Mouse (Mus musculus) liver, embryonic 11.5 days (tissue): ENCODE measurements at regions not wholly inside any gene's neighbourhood (a gene's known extent, or its start where the extent isn't known, plus 50 kb on each side); places are given as distances from the start of the nearest gene placed in this dataset.

Experiments
- ATAC-seq: fragments of 200-750 bp; cut with Nextera tagmentation; replicated peaks from 2 replicates; pipeline ENCODE4 v1.8.0; 2017; ENCODE audit warnings: moderate number of reproducible peaks, mild to moderate bottlenecking, moderate TSS enrichment, moderate library complexity; ENCODE audit not compliant: low FRiP score
- DNase-seq: peaks from one replicate; pipeline ENCODE4 v3.0.0-alpha.2; 2017; ENCODE audit warnings: low spot score
- H3K27ac ChIP-seq: fragments of 300-500 bp; sonication (generic); 2 replicates; pipeline ENCODE4 v1.5.1; 2014; ENCODE audit warnings: mild to moderate bottlenecking, low read depth, low read length, control low read depth
- H3K27me3 ChIP-seq: fragments of 300-500 bp; sonication (generic); replicated peaks from 2 replicates; pipeline ENCODE4 v1.6.1; 2014; ENCODE audit warnings: low read length, mixed read lengths; ENCODE audit not compliant: control insufficient read depth, insufficient read depth
- H3K36me3 ChIP-seq: fragments of 300-500 bp; sonication (generic); 2 replicates; pipeline ENCODE4 v1.6.1; 2014; ENCODE audit warnings: mild to moderate bottlenecking, low read length, moderate library complexity, mixed read lengths; ENCODE audit not compliant: control insufficient read depth, insufficient read depth
- H3K4me1 ChIP-seq: fragments of 300-500 bp; sonication (generic); replicated peaks from 2 replicates; pipeline ENCODE4 v1.6.1; 2014; ENCODE audit warnings: low read length, mixed read lengths; ENCODE audit not compliant: control insufficient read depth, insufficient read depth
- H3K4me2 ChIP-seq: fragments of 300-500 bp; sonication (generic); 2 replicates; pipeline ENCODE4 v1.6.1; 2014; ENCODE audit warnings: mild to moderate bottlenecking, control low read depth, moderate library complexity
- H3K4me3 ChIP-seq: fragments of 300-500 bp; sonication (generic); 2 replicates; pipeline ENCODE4 v1.5.1; 2014; ENCODE audit warnings: low read depth, low read length, control low read depth
- H3K9ac ChIP-seq: fragments of 300-500 bp; sonication (generic); 2 replicates; pipeline ENCODE4 v1.6.1; 2014; ENCODE audit warnings: low read depth, low read length, control low read depth
- H3K9me3 ChIP-seq: fragments of 300-500 bp; sonication (generic); 2 replicates; pipeline ENCODE4 v1.6.1; 2016; ENCODE audit warnings: low read length, inconsistent platforms, mixed read lengths; ENCODE audit not compliant: control insufficient read depth
- WGBS: fragments of 180-500 bp; shearing (Covaris S2); extraction: QIAGEN DNeasy Blood & Tissue Kit; methylation state at CpG from one replicate; pipeline ENCODE4 v1.1.7; 2014; 5-methylcytosine and 5-hydroxymethylcytosine counted together

- DNase-seq: no peak
- Histone ChIP-seq H3K9me3 (no peaks in the 10 kb centered on the region), H3K4me3 (no peak overlapping the region), H3K4me2 (no peak overlapping the region), H3K27ac (no peak overlapping the region), H3K36me3 (no peaks in the 10 kb centered on the region), H3K27me3 (no peaks in the 10 kb centered on the region), H3K4me1 (no peaks in the 10 kb centered on the region), H3K9ac (no peak overlapping the region)
- no peak for ATAC-seq
- WGBS: 48% methylated on average over 2 of the region's 2 CpGs
These were observed 382.8 kb upstream of the Gm6657 start for GRCm38 (mm10) chr12:77811276-77811675.

- DNase-seq (no peak), ATAC-seq (no peak)
- Histone ChIP-seq H3K9me3 (no peaks in the 10 kb centered on the region), H3K36me3 (no peaks in the 10 kb centered on the region), H3K9ac (no peak overlapping the region), H3K27ac (no peak overlapping the region), H3K27me3 (no peaks in the 10 kb centered on the region), H3K4me2 (no peak overlapping the region), H3K4me1 (no peaks in the 10 kb centered on the region), H3K4me3 (no peak overlapping the region)
- WGBS: 86% methylated on average over 16 of the region's 16 CpGs
These were observed 374.6 kb upstream of the Gm6657 start for GRCm38 (mm10) chr12:77819456-77819855.

- ATAC-seq (no peak), DNase-seq (no peak)
- no peaks in the 10 kb centered on the region for H3K36me3 ChIP-seq
- H3K4me1 ChIP-seq: no peaks in the 10 kb centered on the region
- no peak overlapping the region for H3K4me3 ChIP-seq
- no peak overlapping the region for H3K9ac ChIP-seq
- H3K4me2 ChIP-seq: no peak overlapping the region
- H3K27me3 ChIP-seq: no peaks in the 10 kb centered on the region
- 37% methylated on average over 3 of the region's 3 CpGs for WGBS
- no peak overlapping the region for H3K27ac ChIP-seq
- no peaks in the 10 kb centered on the region for H3K9me3 ChIP-seq
These were observed 370.5 kb upstream of the Gm6657 start for GRCm38 (mm10) chr12:77823381-77824030.

DNA sequence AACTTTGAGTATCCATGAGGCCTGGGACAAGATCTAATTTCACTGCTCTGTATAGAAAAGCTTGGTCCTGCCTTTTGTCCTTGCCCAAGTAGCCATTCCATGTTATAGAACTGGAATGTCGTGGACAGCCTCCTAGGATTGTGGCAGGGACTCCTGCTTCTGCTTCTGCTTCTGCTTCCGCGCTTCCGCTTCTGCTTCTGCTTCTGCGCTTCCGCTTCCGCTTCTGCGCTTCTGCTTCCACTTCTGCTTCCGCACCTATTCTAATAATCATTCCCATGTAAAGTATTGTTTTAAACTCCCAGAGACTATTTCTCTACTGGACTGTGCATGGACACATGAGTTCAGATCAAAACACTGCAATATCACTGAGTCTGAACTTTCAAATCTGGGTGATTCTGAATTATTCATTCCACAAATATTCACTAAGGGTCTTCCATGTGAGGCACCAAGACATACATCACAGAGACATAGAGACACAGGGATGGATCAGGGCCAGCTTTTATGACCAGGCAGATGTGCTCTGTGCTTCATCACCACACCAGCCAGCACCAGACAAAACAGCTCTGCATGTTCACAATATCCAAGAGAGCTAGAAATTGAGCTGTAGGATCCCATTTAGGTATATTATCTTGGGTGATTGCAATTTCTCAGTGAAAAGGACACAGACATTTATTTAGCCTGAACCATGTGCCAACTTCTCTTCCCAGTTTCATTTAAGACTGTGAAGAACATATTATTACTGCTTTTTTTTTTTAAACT, 360.5 kb upstream of the Gm6657 start:
- Histone ChIP-seq H3K27ac (no peak overlapping the region), H3K27me3 (no peaks in the 10 kb centered on the region), H3K9me3 (no peaks in the 10 kb centered on the region), H3K36me3 (no peaks in the 10 kb centered on the region), H3K4me3 (no peak overlapping the region), H3K9ac (no peak overlapping the region), H3K4me1 (no peaks in the 10 kb centered on the region), H3K4me2 (no peak overlapping the region)
- DNase-seq (no peak), ATAC-seq (no peak)
- WGBS: 86% methylated on average over 9 of the region's 9 CpGs

- H3K4me1 ChIP-seq: no peaks in the 10 kb centered on the region
- ATAC-seq (no peak), DNase-seq (no peak)
- H3K4me3 ChIP-seq: no peak overlapping the region
- no peaks in the 10 kb centered on the region for H3K9me3 ChIP-seq
- H3K36me3 ChIP-seq: no peaks in the 10 kb centered on the region
- no peak overlapping the region for H3K27ac ChIP-seq
- no peak overlapping the region for H3K9ac ChIP-seq
- no peaks in the 10 kb centered on the region for H3K27me3 ChIP-seq
- WGBS: 83% methylated on average over 1 of the region's 1 CpGs
- no peak overlapping the region for H3K4me2 ChIP-seq
These were observed 359.2 kb upstream of the Gm6657 start for GRCm38 (mm10) chr12:77834891-77835290.

DNA sequence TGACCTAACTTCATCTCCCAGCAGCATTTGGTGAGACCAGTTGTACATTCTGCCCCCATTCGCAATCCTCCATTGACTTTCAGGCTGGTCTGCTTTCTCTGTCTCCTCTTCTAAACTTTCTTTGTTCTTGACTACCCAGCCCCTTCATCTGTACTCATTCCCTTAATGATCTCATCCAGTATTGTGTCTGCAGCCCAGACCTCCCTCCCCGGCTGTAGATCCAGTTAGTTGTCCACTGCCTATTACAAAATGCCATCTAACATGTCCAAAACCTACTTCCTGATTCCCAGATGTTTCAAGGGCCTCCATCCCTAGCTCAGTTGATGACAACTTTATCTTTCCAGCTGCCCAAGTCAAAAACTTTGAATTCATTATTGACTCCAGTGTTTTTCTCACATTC, 357.8 kb upstream of the Gm6657 start:
- DNase-seq (no peak), ATAC-seq (no peak)
- Histone ChIP-seq H3K9ac (no peak overlapping the region), H3K27ac (no peak overlapping the region), H3K36me3 (no peaks in the 10 kb centered on the region), H3K27me3 (no peaks in the 10 kb centered on the region), H3K9me3 (no peaks in the 10 kb centered on the region), H3K4me1 (no peaks in the 10 kb centered on the region), H3K4me2 (no peak overlapping the region), H3K4me3 (no peak overlapping the region)
- WGBS: 78% methylated on average over 2 of the region's 2 CpGs

DNA sequence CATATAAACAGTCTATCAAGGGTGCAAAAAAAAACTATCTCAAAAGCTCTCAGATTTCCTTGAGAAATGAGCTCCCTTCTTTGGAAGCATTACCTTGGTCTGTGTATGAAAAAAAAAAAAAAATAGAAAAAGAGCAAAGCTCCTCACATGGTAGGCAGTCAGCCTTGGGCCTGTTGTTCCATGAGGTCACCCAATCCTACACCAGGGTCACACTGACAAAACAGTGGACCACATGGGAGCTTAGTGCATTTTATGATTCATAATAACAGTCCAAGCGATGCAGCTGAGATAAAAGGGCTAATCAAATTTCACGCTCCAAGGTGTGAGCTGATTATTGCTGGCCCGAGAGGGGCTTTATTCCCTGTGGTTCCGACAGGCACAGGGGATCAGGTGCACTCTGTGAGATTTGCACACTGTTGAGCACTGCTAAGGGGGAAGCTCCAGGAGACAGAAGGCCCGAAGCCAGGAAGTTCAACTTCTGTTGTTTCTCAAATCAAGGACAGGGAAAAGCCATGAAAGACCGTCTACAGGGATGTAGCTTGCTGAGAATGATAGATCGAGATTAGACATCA, 352.1 kb upstream of the Gm6657 start:
- H3K36me3 ChIP-seq: no peaks in the 10 kb centered on the region
- no peak overlapping the region for H3K4me2 ChIP-seq
- no peak overlapping the region for H3K4me3 ChIP-seq
- WGBS: 77% methylated on average over 7 of the region's 7 CpGs
- H3K27ac ChIP-seq: no peak overlapping the region
- H3K9ac ChIP-seq: no peak overlapping the region
- DNase-seq (no peak), ATAC-seq (no peak)
- no peaks in the 10 kb centered on the region for H3K27me3 ChIP-seq
- H3K4me1 ChIP-seq: no peaks in the 10 kb centered on the region
- no peaks in the 10 kb centered on the region for H3K9me3 ChIP-seq

- H3K4me2 ChIP-seq: no peak overlapping the region
- WGBS: 43% methylated on average over 9 of the region's 9 CpGs
- no peaks in the 10 kb centered on the region for H3K4me1 ChIP-seq
- H3K4me3 ChIP-seq: no peak overlapping the region
- no peak for ATAC-seq
- no peak overlapping the region for H3K9ac ChIP-seq
- no peak for DNase-seq
- no peaks in the 10 kb centered on the region for H3K9me3 ChIP-seq
- H3K36me3 ChIP-seq: no peaks in the 10 kb centered on the region
- H3K27me3 ChIP-seq: no peaks in the 10 kb centered on the region
- no peak overlapping the region for H3K27ac ChIP-seq
These were observed 341.2 kb upstream of the Gm6657 start for GRCm38 (mm10) chr12:77852595-77853577.
